Mouse (Mus musculus): ENCODE results near the gene Syvn1. TPM values are rescaled to one million over a fixed set of nuclear protein-coding genes. Genes with fewer than 3 reads are reported as not detected.

Gene Syvn1
- polyA plus RNA-seq (2016; fragmentation: Nextera tagmentation; extraction: Ambion mirVana), result 30.8 and 32.2 TPM in 2 replicates

DNA sequence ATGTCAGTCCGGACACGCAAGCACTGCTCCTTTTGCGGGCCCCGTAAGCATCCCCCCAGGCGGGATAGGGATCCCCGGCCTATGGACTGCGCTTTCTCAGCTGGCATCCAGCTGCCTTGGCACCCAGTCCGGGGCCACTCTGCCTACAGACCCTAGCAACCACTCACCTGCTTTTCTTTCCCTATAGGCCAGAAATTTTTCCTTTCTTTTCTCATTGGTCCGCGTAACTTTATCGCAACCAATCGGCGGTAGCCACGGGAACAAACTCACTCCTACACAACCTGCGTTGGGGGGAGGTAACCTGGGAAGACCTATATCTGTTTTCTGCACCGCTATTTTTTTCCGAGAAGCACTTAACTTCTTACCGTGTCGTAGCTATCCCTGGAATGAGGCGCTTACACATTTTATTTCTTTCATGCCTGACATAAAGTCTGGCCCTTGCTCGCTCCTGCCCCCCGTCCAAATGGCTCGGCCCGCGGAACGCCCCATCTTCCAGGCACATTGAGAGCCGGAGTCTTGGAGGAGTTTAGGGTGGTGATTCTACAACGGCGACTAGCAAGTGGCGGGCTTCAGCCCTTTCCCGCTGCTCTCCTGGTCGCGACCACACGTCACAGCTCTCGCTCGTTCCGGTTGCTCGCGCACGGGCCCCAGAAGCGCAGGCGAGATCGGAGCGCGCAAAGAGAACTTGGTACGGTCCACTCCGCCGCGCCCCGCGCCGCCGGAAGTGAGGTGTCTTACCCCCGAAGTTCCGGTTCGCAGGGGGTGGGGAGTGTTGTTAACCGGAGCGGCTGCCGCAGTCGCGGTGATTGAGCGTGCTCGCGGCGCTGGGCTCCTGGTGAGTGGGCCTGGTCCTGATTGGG, at the start of gene Syvn1:
TSS of gene Syvn1 (plus strand) at position 283 of the 860 bp plus-strand sequence.
- H3K4me1 ChIP-seq, result peaks cover 35% of the 10 kb centered on the region
- H3K9me3 ChIP-seq, result no peaks in the 10 kb centered on the region
- peak within 1 kb of the TSS; percentile 99 for H3K27ac ChIP-seq
- H3K4me3 ChIP-seq, result peak within 1 kb of the TSS; percentile 97
- WGBS, result under 1% methylated on average over 65 of the region's 65 CpGs
- DNase-seq (ENCODE audit: extremely low spot score, low spot score), result peak; percentile 91
- H3K36me3 ChIP-seq (replicated peaks), result peaks cover 47% of the 10 kb centered on the region
- no peaks in the 10 kb centered on the region for H3K27me3 ChIP-seq (ENCODE audit: poor library complexity, severe bottlenecking)

DNA sequence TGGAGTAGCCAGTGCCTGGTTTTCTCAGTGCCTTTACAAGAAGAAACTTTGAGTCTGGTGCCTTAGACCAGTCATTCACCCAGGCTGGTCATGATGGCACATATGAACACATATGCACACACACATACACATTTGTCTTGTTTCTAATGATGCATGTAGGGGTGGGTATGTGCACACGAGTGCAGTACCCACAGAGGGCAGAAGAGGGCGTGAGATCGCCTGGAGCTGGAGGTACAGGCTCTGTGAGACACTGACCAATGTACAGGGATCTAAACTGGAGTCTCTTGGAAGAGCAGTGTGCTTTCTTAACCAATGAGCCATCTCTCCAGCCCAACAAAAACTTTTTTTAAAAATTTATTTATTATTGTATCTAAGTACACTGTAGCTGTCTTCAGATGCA, 48.2 kb upstream of the Syvn1 start:
- no peak for DNase-seq (ENCODE audit: extremely low spot score, low spot score)
- no peaks in the 10 kb centered on the region for H3K9me3 ChIP-seq
- 79% methylated on average over 3 of the region's 3 CpGs for WGBS
- H3K27ac ChIP-seq, result no peak overlapping the region
- H3K36me3 ChIP-seq (replicated peaks), result no peaks in the 10 kb centered on the region
- no peaks in the 10 kb centered on the region for H3K27me3 ChIP-seq (ENCODE audit: poor library complexity, severe bottlenecking)
- H3K4me1 ChIP-seq, result no peaks in the 10 kb centered on the region
- H3K4me3 ChIP-seq, result no peak overlapping the region

DNA sequence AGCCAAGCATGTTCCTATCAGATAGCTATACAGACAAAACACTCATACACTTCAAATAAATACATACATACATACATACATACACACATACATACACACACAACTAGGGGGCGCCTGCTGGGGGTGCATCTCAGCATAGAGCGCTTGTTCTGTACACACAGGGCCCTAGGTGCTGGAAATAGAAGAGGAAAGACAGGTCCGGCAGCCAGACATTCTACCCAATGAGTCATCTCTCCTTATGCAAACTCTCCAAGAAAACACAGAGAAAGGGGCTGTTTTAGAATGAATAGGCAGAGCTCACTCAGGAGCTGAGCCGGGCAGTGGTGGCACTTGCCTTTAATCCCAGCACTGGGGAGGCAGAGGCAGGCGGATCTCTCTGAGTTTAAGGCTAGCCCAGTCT, 46.4 kb upstream of the Syvn1 start:
- DNase-seq (ENCODE audit: extremely low spot score, low spot score), result no peak
- 73% methylated on average over 5 of the region's 5 CpGs for WGBS
- H3K27me3 ChIP-seq (ENCODE audit: poor library complexity, severe bottlenecking), result no peaks in the 10 kb centered on the region
- no peaks in the 10 kb centered on the region for H3K9me3 ChIP-seq
- H3K36me3 ChIP-seq (replicated peaks), result no peaks in the 10 kb centered on the region
- H3K4me1 ChIP-seq, result 0 out of 2 replicates have a peak, but pooled peaks cover 3% of the 10 kb centered on the region
- H3K4me3 ChIP-seq, result no peak overlapping the region
- H3K27ac ChIP-seq, result no peak overlapping the region

GRCm38 (mm10) chr19:6005541-6005940, 40.8 kb upstream of the Syvn1 start:
- Histone ChIP-seq H3K9me3 (no peaks in the 10 kb centered on the region), H3K36me3 (replicated peaks) (no peaks in the 10 kb centered on the region), H3K27ac (no peak overlapping the region), H3K4me1 (0 out of 2 replicates have a peak, but pooled peaks cover 8% of the 10 kb centered on the region), H3K4me3 (no peak overlapping the region), H3K27me3 (ENCODE audit: poor library complexity, severe bottlenecking) (no peaks in the 10 kb centered on the region)
- whole genome bisulfite sequencing, result 77% methylated on average over 11 of the region's 11 CpGs
- no peak for DNase-seq (ENCODE audit: extremely low spot score, low spot score)

GRCm38 (mm10) chr19:6007013-6007412, 39.4 kb upstream of the Syvn1 start:
- WGBS, result 90% methylated on average over 13 of the region's 13 CpGs
- Histone ChIP-seq H3K27ac (no peak overlapping the region), H3K9me3 (no peaks in the 10 kb centered on the region), H3K4me3 (no peak overlapping the region), H3K36me3 (replicated peaks) (no peaks in the 10 kb centered on the region), H3K4me1 (0 out of 2 replicates have a peak, but pooled peaks cover 8% of the 10 kb centered on the region), H3K27me3 (ENCODE audit: poor library complexity, severe bottlenecking) (no peaks in the 10 kb centered on the region)
- no peak for DNase-seq (ENCODE audit: extremely low spot score, low spot score)

GRCm38 (mm10) chr19:6009137-6009536, 37.2 kb upstream of the Syvn1 start:
- H3K9me3 ChIP-seq, result no peaks in the 10 kb centered on the region
- no peaks in the 10 kb centered on the region for H3K36me3 ChIP-seq (replicated peaks)
- 0 out of 2 replicates have a peak, but pooled peaks cover 8% of the 10 kb centered on the region for H3K4me1 ChIP-seq
- H3K27ac ChIP-seq, result no peak overlapping the region
- peaks cover 13% of the 10 kb centered on the region for H3K27me3 ChIP-seq (ENCODE audit: poor library complexity, severe bottlenecking)
- WGBS, result 69% methylated on average over 8 of the region's 8 CpGs
- H3K4me3 ChIP-seq, result no peak overlapping the region
- no peak for DNase-seq (ENCODE audit: extremely low spot score, low spot score)

- no peak for DNase-seq (ENCODE audit: extremely low spot score, low spot score)
- H3K4me3 ChIP-seq, result no peak overlapping the region
- WGBS, result 89% methylated on average over 10 of the region's 10 CpGs
- H3K36me3 ChIP-seq (replicated peaks), result no peaks in the 10 kb centered on the region
- no peaks in the 10 kb centered on the region for H3K9me3 ChIP-seq
- H3K27ac ChIP-seq, result no peak overlapping the region
- H3K4me1 ChIP-seq, result peaks cover 21% of the 10 kb centered on the region
- peaks cover 53% of the 10 kb centered on the region for H3K27me3 ChIP-seq (ENCODE audit: poor library complexity, severe bottlenecking)
Measured at GRCm38 (mm10) chr19:6013691-6014090, 32.7 kb upstream of the Syvn1 start.

GRCm38 (mm10) chr19:6014991-6015510, 31.3 kb upstream of the Syvn1 start:
- Histone ChIP-seq H3K27ac (peak overlapping the region; percentile 79), H3K4me3 (peak overlapping the region; percentile 66), H3K36me3 (replicated peaks) (no peaks in the 10 kb centered on the region), H3K4me1 (peaks cover 21% of the 10 kb centered on the region), H3K27me3 (ENCODE audit: poor library complexity, severe bottlenecking) (peaks cover 53% of the 10 kb centered on the region), H3K9me3 (no peaks in the 10 kb centered on the region)
- DNase-seq (ENCODE audit: extremely low spot score, low spot score), result peak; percentile 21
- WGBS, result 1% methylated on average over 15 of the region's 18 CpGs

- DNase-seq (ENCODE audit: extremely low spot score, low spot score), result peak; percentile 78
- 2% methylated on average over 40 of the region's 40 CpGs for WGBS
- Histone ChIP-seq H3K27ac (peak within 1 kb of the TSS; percentile 79), H3K36me3 (replicated peaks) (no peaks in the 10 kb centered on the region), H3K4me3 (peak within 1 kb of the TSS; percentile 66), H3K4me1 (peaks cover 21% of the 10 kb centered on the region), H3K27me3 (ENCODE audit: poor library complexity, severe bottlenecking) (peaks cover 53% of the 10 kb centered on the region), H3K9me3 (no peaks in the 10 kb centered on the region)
Measured at GRCm38 (mm10) chr19:6015511-6016315, 30.7 kb upstream of the Syvn1 start, which contains the start of gene Capn1. Capn1 (minus strand) TSS chr19:6015897.

GRCm38 (mm10) chr19:6016532-6016931, 29.8 kb upstream of the Syvn1 start:
- WGBS, result 36% methylated on average over 7 of the region's 7 CpGs
- Histone ChIP-seq H3K4me1 (peaks cover 21% of the 10 kb centered on the region), H3K27me3 (ENCODE audit: poor library complexity, severe bottlenecking) (peaks cover 53% of the 10 kb centered on the region), H3K27ac (no peak overlapping the region), H3K36me3 (replicated peaks) (no peaks in the 10 kb centered on the region), H3K4me3 (0 out of 2 replicates have a peak overlapping the region, but pooled peaks have one; percentile 66), H3K9me3 (no peaks in the 10 kb centered on the region)
- no peak for DNase-seq (ENCODE audit: extremely low spot score, low spot score)

GRCm38 (mm10) chr19:6018142-6019089, 28.0 kb upstream of the Syvn1 start:
- no peak overlapping the region for H3K27ac ChIP-seq
- peaks cover 21% of the 10 kb centered on the region for H3K4me1 ChIP-seq
- no peak overlapping the region for H3K4me3 ChIP-seq
- peaks cover 47% of the 10 kb centered on the region for H3K27me3 ChIP-seq (ENCODE audit: poor library complexity, severe bottlenecking)
- H3K36me3 ChIP-seq (replicated peaks), result no peaks in the 10 kb centered on the region
- WGBS, result 32% methylated on average over 15 of the region's 15 CpGs
- DNase-seq (ENCODE audit: extremely low spot score, low spot score), result peak; percentile 85
- H3K9me3 ChIP-seq, result no peaks in the 10 kb centered on the region

- Histone ChIP-seq H3K9me3 (no peaks in the 10 kb centered on the region), H3K4me1 (peaks cover 15% of the 10 kb centered on the region), H3K27me3 (ENCODE audit: poor library complexity, severe bottlenecking) (peaks cover 31% of the 10 kb centered on the region), H3K27ac (no peak overlapping the region), H3K36me3 (replicated peaks) (no peaks in the 10 kb centered on the region), H3K4me3 (no peak overlapping the region)
- WGBS, result 59% methylated on average over 3 of the region's 3 CpGs
- DNase-seq (ENCODE audit: extremely low spot score, low spot score), result no peak
Measured at GRCm38 (mm10) chr19:6020276-6020675, 26.1 kb upstream of the Syvn1 start.

Measured in forebrain, embryonic 10.5 days (tissue).